ENCODE assay signal across 8 mouse cellular contexts in genomic region chr13:34148767-34149392, GRCm38 (mm10). TPM values are rescaled to one million over a fixed set of nuclear protein-coding genes. Genes with fewer than 3 reads are reported as not detected.
DNase-seq lines count a peak whose midpoint lies in the region; ATAC-seq and TF ChIP-seq lines count a peak whose summit lies in the region.

No protein-coding gene starts in this region.

- TF ChIP-seq CTCF in CH12.LX (conservative IDR thresholded peaks at IDR 0.05 in 1 of 2, IDR thresholded peaks at IDR 0.05 in 1 of 2; ENCODE audit: low read depth in 2 of 2, low read length in 2 of 2), result no peak
- TF ChIP-seq CTCF in cerebellum, adult 2 months (IDR thresholded peaks at IDR 0.05; ENCODE audit: borderline replicate concordance, insufficient read depth, low read depth, low read length), result no peak
- 0 out of 2 replicates have a peak, but pooled peaks have one; percentile 12 for TF ChIP-seq CTCF in forebrain, postnatal 0 days (IDR thresholded peaks at IDR 0.05; ENCODE audit: low read depth)

- H3K27ac ChIP-seq in CH12.LX (ENCODE audit: insufficient read depth, low read depth), result no peak overlapping the region
- H3K27ac ChIP-seq in cerebellum, adult 2 months (ENCODE audit: insufficient read depth, low read length), result peak overlapping the region; percentile 32; the same call in 1 of the 2 replicates
- peak overlapping the region; percentile 95 for H3K27ac ChIP-seq in forebrain, postnatal 0 days (ENCODE audit: low read depth, low read length)
- no peak overlapping the region for H3K27ac ChIP-seq in liver, embryonic 16.5 days (ENCODE audit: low read length)
- H3K27ac ChIP-seq in neural tube, embryonic 11.5 days (ENCODE audit: low read depth, low read length), result peak overlapping the region; percentile 99

- ATAC-seq in forebrain, postnatal 0 days, result peak; percentile 86
- no peak for ATAC-seq in liver, embryonic 16.5 days (ENCODE audit: low read depth)
- peak; percentile 87 for ATAC-seq in neural tube, embryonic 11.5 days (ENCODE audit: insufficient read depth, low FRiP score, low TSS enrichment)

- WGBS in cerebellum, adult 2 months, result 4% methylated on average over 23 of the region's 23 CpGs
- under 1% methylated on average over 23 of the region's 23 CpGs for whole genome bisulfite sequencing in forebrain, postnatal 0 days
- 7% methylated on average over 23 of the region's 23 CpGs for WGBS in liver, embryonic 16.5 days (ENCODE audit: insufficient replicate concordance)
- WGBS in neural tube, embryonic 11.5 days, result 2% methylated on average over 23 of the region's 23 CpGs

- no peak for DNase-seq in CH12.LX (ENCODE audit: extremely low read depth)
- peak; percentile 68 to 72 for DNase-seq in cerebellum, adult 2 months
- DNase-seq in forebrain, postnatal 0 days, result peak; percentile 91
- DNase-seq in heart, postnatal 36 days, result peak; percentile 68 to 73
- peak; percentile 63 to 79 for DNase-seq in layer of hippocampus, adult 18-20 months (ENCODE audit: low spot score in 2 of 2)
- DNase-seq in neural tube, embryonic 11.5 days (ENCODE audit: low spot score), result peak; percentile 89
- DNase-seq in thymus, postnatal 25 days, result peak; percentile 59

- no peak for TF ChIP-seq RAD21 in CH12.LX (IDR thresholded peaks at IDR 0.05; ENCODE audit: low read depth, low read length)

- no peaks in the 10 kb centered on the region for H3K9me3 ChIP-seq in CH12.LX (replicated peaks; ENCODE audit: low read length)
- no peaks in the 10 kb centered on the region for H3K9me3 ChIP-seq in forebrain, postnatal 0 days (ENCODE audit: low read length)
- no peaks in the 10 kb centered on the region for H3K9me3 ChIP-seq in liver, embryonic 16.5 days (replicated peaks; ENCODE audit: control insufficient read depth, low read length)
- no peaks in the 10 kb centered on the region for H3K9me3 ChIP-seq in neural tube, embryonic 11.5 days (ENCODE audit: control insufficient read depth, low read length)

- intact Hi-C loops in heart, postnatal 36 days (cut with DNase I), result loop anchor here (1.0 kb wide), 1 partner anchor 71 kb away; the partner anchor contains the start of gene Tubb2a

- H3K9ac ChIP-seq in CH12.LX (ENCODE audit: insufficient read depth, low read depth), result peak overlapping the region; percentile 2; the same call in 1 of the 2 replicates
- H3K9ac ChIP-seq in forebrain, postnatal 0 days, result peak overlapping the region; percentile 62
- no peak overlapping the region for H3K9ac ChIP-seq in liver, embryonic 16.5 days (ENCODE audit: low read depth, low read length)
- H3K9ac ChIP-seq in neural tube, embryonic 11.5 days (ENCODE audit: low read length), result peak overlapping the region; percentile 47

- no peak for TF ChIP-seq EP300 in CH12.LX (IDR thresholded peaks at IDR 0.05; ENCODE audit: low read length)

- dilution Hi-C loops in CH12.LX (cut with MboI; ENCODE audit: extremely low pct_ligation_motif_present, extremely low pct_unique_long_range_greater_than_20kb, low sequenced_read_pairs), result no loop called here

- peak overlapping the region; percentile 5 for H3K4me2 ChIP-seq in CH12.LX (ENCODE audit: insufficient read depth, low read depth, poor library complexity, severe bottlenecking)
- H3K4me2 ChIP-seq in forebrain, postnatal 0 days (ENCODE audit: low read depth), result peak overlapping the region; percentile 63
- peak overlapping the region; percentile 56 for H3K4me2 ChIP-seq in liver, embryonic 16.5 days (ENCODE audit: low read depth, low read length)
- H3K4me2 ChIP-seq in neural tube, embryonic 11.5 days (ENCODE audit: low read depth), result peak overlapping the region; percentile 54

- H3K4me1 ChIP-seq in CH12.LX (ENCODE audit: control insufficient read depth in 1 of 2, insufficient read depth in 2 of 2), result peaks cover 7 to 13% of the 10 kb centered on the region in 2 experiments
- peaks cover 14% of the 10 kb centered on the region; the same call in 1 of the 2 replicates for H3K4me1 ChIP-seq in cerebellum, adult 2 months (ENCODE audit: control insufficient read depth, insufficient read depth, low read length)
- H3K4me1 ChIP-seq in forebrain, postnatal 0 days (ENCODE audit: insufficient read depth), result peaks cover 31% of the 10 kb centered on the region
- no peaks in the 10 kb centered on the region; the same call in 1 of the 2 replicates for H3K4me1 ChIP-seq in liver, embryonic 16.5 days (ENCODE audit: control insufficient read depth, low read depth, low read length)
- H3K4me1 ChIP-seq in neural tube, embryonic 11.5 days (ENCODE audit: control insufficient read depth, insufficient read depth, low read length), result peaks cover 26% of the 10 kb centered on the region

- in situ Hi-C loops in CH12.LX (cut with MboI; ENCODE audit: low pct_ligation_motif_present, low pct_unique_long_range_greater_than_20kb, low sequenced_read_pairs), result no loop called here

- no peaks in the 10 kb centered on the region for H3K27me3 ChIP-seq in CH12.LX (replicated peaks)
- no peaks in the 10 kb centered on the region for H3K27me3 ChIP-seq in cerebellum, adult 2 months (ENCODE audit: control insufficient read depth, insufficient read depth, low read length)
- no peaks in the 10 kb centered on the region for H3K27me3 ChIP-seq in forebrain, postnatal 0 days (ENCODE audit: insufficient read depth, low read length)
- peaks cover 19% of the 10 kb centered on the region for H3K27me3 ChIP-seq in liver, embryonic 16.5 days (ENCODE audit: control insufficient read depth, insufficient read depth, low read depth, low read length)
- H3K27me3 ChIP-seq in neural tube, embryonic 11.5 days (ENCODE audit: control insufficient read depth, insufficient read depth, low read length), result no peaks in the 10 kb centered on the region

- H3K4me3 ChIP-seq in CH12.LX (replicated peaks in 1 of 3; ENCODE audit: low read depth in 2 of 3, low read length in 2 of 3, poor library complexity in 1 of 3), result peak overlapping the region in 2 of 3 experiments; percentile 25 to 35
- H3K4me3 ChIP-seq in cerebellum, adult 2 months (replicated peaks; ENCODE audit: insufficient read depth, low read depth, low read length), result peak overlapping the region; percentile 54
- peak overlapping the region; percentile 37 for H3K4me3 ChIP-seq in forebrain, postnatal 0 days (ENCODE audit: low read depth, low read length)
- H3K4me3 ChIP-seq in liver, embryonic 16.5 days (ENCODE audit: low read depth, low read length), result peak overlapping the region; percentile 39
- H3K4me3 ChIP-seq in neural tube, embryonic 11.5 days (ENCODE audit: low read depth, low read length), result peak overlapping the region; percentile 24

- H3K79me2 ChIP-seq in CH12.LX (replicated peaks; ENCODE audit: control insufficient read depth, extremely low read depth, insufficient read depth, poor library complexity, severe bottlenecking), result no peaks in the 10 kb centered on the region

- no peaks in the 10 kb centered on the region for H3K36me3 ChIP-seq in CH12.LX (replicated peaks in 1 of 2; ENCODE audit: control insufficient read depth in 1 of 2, insufficient read depth in 1 of 2, low read length in 1 of 2)
- H3K36me3 ChIP-seq in forebrain, postnatal 0 days (ENCODE audit: insufficient read depth), result no peaks in the 10 kb centered on the region
- H3K36me3 ChIP-seq in liver, embryonic 16.5 days (ENCODE audit: control insufficient read depth, insufficient read depth), result no peaks in the 10 kb centered on the region
- H3K36me3 ChIP-seq in neural tube, embryonic 11.5 days (ENCODE audit: control insufficient read depth, insufficient read depth, low read length), result no peaks in the 10 kb centered on the region

- 0 out of 2 replicates have a peak, but pooled peaks have one; percentile 25 for TF ChIP-seq POLR2A in CH12.LX (IDR thresholded peaks at IDR 0.05; ENCODE audit: low read depth, low read length)
- TF ChIP-seq POLR2A in cerebellum, adult 2 months (IDR thresholded peaks at IDR 0.05; ENCODE audit: borderline replicate concordance, insufficient read depth, low read length), result no peak

TF ChIP-seq in CH12.LX, 34 proteins besides CTCF, POLR2A, EP300 and RAD21 (continues in another document):
- TF ChIP-seq SIN3A (IDR thresholded peaks at IDR 0.05; ENCODE audit: low read length) (no peak), UBTF (IDR thresholded peaks at IDR 0.05; ENCODE audit: low read depth, low read length) (no peak), RCOR1 (conservative IDR thresholded peaks at IDR 0.05; ENCODE audit: low read depth, low read length) (no peak), CHD1 (IDR thresholded peaks at IDR 0.05; ENCODE audit: low read depth, low read length) (no peak), NRF1 (IDR thresholded peaks at IDR 0.05; ENCODE audit: low read depth, low read length) (no peak), E2F4 (IDR thresholded peaks at IDR 0.05; ENCODE audit: insufficient replicate concordance, low read depth, low read length) (no peak), MAZ (IDR thresholded peaks at IDR 0.05; ENCODE audit: low read depth, low read length) (0 out of 2 replicates have a peak, but pooled peaks have one; percentile 45), ZNF384 (IDR thresholded peaks at IDR 0.05; ENCODE audit: low read depth, low read length) (no peak), JUN (IDR thresholded peaks at IDR 0.05; ENCODE audit: insufficient read depth, low read depth, low read length) (no peak), HCFC1 (IDR thresholded peaks at IDR 0.05; ENCODE audit: low read depth, low read length) (no peak), NELFE (IDR thresholded peaks at IDR 0.05; ENCODE audit: low read depth, low read length) (no peak)

RNA-seq across cellular contexts. Expression of gene Psmg4, which starts 13.9 kb away (rescaled TPM):
- total RNA-seq in CH12.LX (2012; rRNA removed), result 198 and 234 TPM in 2 replicates
- 179 and 194 TPM in 2 replicates for total RNA-seq in CH12.LX (2014; rRNA removed)
- 83.2 and 120 TPM in 2 replicates for polyA plus RNA-seq in CH12.LX (2012; ENCODE audit: insufficient read length, low read depth)
- polyA plus RNA-seq in cerebellum, adult 2 months (2012; rRNA removed), result 45.3 and 48.3 TPM in 2 replicates
- total RNA-seq in forebrain, postnatal 0 days (2014; rRNA removed), result 56.6 and 108 TPM in 2 replicates
- 99.0 and 150 TPM in 2 replicates for polyA plus RNA-seq in forebrain, postnatal 0 days (2015; fragmentation: Nextera tagmentation; extraction: Ambion mirVana)
- total RNA-seq in heart, postnatal 36 days (2021), result 10 to 100 TPM; 28.3 to 30.9 TPM
- total RNA-seq in layer of hippocampus, adult 18-20 months (2021), result 10 to 100 TPM; 24.9 to 29.2 TPM
- 27.1 and 27.4 TPM in 2 replicates for polyA plus RNA-seq in liver, embryonic 16.5 days (2015; fragmentation: Nextera tagmentation; extraction: Ambion mirVana)
- polyA plus RNA-seq in neural tube, embryonic 11.5 days (2014; fragmentation: Nextera tagmentation; extraction: Ambion mirVana), result 92.4 and 92.6 TPM in 2 replicates

RNA-seq across cellular contexts. Expression of gene Tubb2b, which starts 18.6 kb away (rescaled TPM):
- total RNA-seq in CH12.LX (2012; rRNA removed) (22.6 and 33.6 TPM in 2 replicates), CH12.LX (2014; rRNA removed) (34.8 and 38.4 TPM in 2 replicates)
- polyA plus RNA-seq in CH12.LX (2012; ENCODE audit: insufficient read length, low read depth), result 46.2 and 49.8 TPM in 2 replicates
- 224 and 255 TPM in 2 replicates for polyA plus RNA-seq in cerebellum, adult 2 months (2012; rRNA removed)
- 5,538 and 5,638 TPM in 2 replicates for total RNA-seq in forebrain, postnatal 0 days (2014; rRNA removed)
- polyA plus RNA-seq in forebrain, postnatal 0 days (2015; fragmentation: Nextera tagmentation; extraction: Ambion mirVana), result 1,072 and 1,153 TPM in 2 replicates
- total RNA-seq in heart, postnatal 36 days (2021), result 1 to 10 TPM; 4.4 to 5.6 TPM
- 100 to 1,000 TPM; 192 to 215 TPM for total RNA-seq in layer of hippocampus, adult 18-20 months (2021)
- 0.68 and 1.0 TPM in 2 replicates for polyA plus RNA-seq in liver, embryonic 16.5 days (2015; fragmentation: Nextera tagmentation; extraction: Ambion mirVana)
- 322 and 344 TPM in 2 replicates for polyA plus RNA-seq in neural tube, embryonic 11.5 days (2014; fragmentation: Nextera tagmentation; extraction: Ambion mirVana)

Comparison
In these comparisons a context has a peak if more than half of its experiments do, and no peak if none do; other contexts are left out.
1. H3K27ac ChIP-seq: peak in cerebellum, adult 2 months (single experiment), forebrain, postnatal 0 days (single experiment) and neural tube, embryonic 11.5 days (single experiment); none in CH12.LX (single experiment) and liver, embryonic 16.5 days (single experiment).
2. H3K4me2 ChIP-seq: peak in every context shown above with its lines; median percentile 63 in forebrain, postnatal 0 days; 56 in liver, embryonic 16.5 days; 54 in neural tube, embryonic 11.5 days; 5 in CH12.LX.
3. RNA of gene Tubb2b, which starts 18.6 kb away (polyA plus RNA-seq): 1,072 to 1,153 TPM in forebrain, postnatal 0 days, 322 to 344 TPM in neural tube, embryonic 11.5 days, 224 to 255 TPM in cerebellum, adult 2 months and 46.2 to 49.8 TPM in CH12.LX; 0.68 to 1.0 TPM in liver, embryonic 16.5 days; every median in the first group is over 10 times any median in the second.
4. Peak in every context shown above with its lines, with median percentiles within 50 percentile points of each other: H3K4me3 ChIP-seq.